Mouse (Mus musculus): ENCODE measurements around the gene Bcas3. TPM values are rescaled to one million over a fixed set of nuclear protein-coding genes. Genes with fewer than 3 reads are reported as not detected.

Bcas3 gene
- total RNA-seq, 2 experiments from 2014 or later: 25.3 to 28.5 TPM

GRCm38 (mm10) chr11:85760486-85761141 is 407.6 kb downstream of the Bcas3 start:
- peak; percentile 74 for DNase-seq
- intact Hi-C loops (cut with DNase I; ENCODE audit: low total_unique reads): no loop called here

DNA sequence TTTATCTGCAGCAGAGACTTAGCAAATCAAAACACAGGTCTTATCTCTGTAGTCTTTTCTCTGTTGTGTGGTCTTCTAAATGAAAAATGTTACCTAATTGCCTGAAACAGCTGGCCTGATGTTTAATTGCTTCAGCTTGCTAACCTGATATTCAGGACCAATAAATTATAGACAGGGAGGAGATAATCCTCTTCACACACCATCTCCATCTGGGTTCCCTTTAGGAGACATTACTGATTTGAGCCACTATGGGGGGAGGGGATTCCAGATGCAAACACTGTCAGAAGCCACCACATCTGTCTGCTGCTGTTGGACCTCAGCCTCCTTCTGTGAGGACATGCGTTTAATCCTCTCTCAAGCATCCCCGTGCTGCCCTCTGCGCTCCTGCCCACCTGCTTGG is 408.2 kb downstream of the Bcas3 start:
- intact Hi-C loops (cut with DNase I; ENCODE audit: low total_unique reads): no loop called here
- DNase-seq: no peak

DNA sequence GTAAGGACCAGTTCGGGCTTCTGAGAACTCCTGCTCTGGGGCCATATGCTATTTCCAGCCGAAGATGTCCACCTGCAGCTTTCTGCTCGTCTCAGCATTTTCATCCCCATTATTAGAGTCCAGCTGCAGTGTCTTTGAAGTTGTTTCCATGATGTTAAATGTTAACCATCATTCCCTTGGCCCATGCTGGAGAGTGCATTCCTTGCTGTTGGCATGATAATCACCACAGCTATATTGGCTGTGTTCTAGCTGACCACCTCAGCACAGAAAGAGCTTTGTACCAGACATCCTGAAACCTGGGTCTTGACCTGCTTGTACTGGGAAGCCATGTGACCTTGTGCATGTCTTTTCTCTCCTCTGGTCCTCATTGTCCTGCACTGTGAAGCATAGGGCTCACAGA is 410.7 kb downstream of the Bcas3 start:
- no peak for DNase-seq
- intact Hi-C loops (cut with DNase I; ENCODE audit: low total_unique reads): no loop called here

- DNase-seq: no peak
- intact Hi-C loops (cut with DNase I; ENCODE audit: low total_unique reads): no loop called here
Measured at GRCm38 (mm10) chr11:85766106-85766723, 413.2 kb downstream of the Bcas3 start.

- intact Hi-C loops (cut with DNase I; ENCODE audit: low total_unique reads): no loop called here
- DNase-seq: no peak
Measured at GRCm38 (mm10) chr11:85766811-85767210, 413.8 kb downstream of the Bcas3 start.

- intact Hi-C loops (cut with DNase I; ENCODE audit: low total_unique reads): no loop called here
- no peak for DNase-seq
Measured at GRCm38 (mm10) chr11:85769740-85770139, 416.8 kb downstream of the Bcas3 start.

DNA sequence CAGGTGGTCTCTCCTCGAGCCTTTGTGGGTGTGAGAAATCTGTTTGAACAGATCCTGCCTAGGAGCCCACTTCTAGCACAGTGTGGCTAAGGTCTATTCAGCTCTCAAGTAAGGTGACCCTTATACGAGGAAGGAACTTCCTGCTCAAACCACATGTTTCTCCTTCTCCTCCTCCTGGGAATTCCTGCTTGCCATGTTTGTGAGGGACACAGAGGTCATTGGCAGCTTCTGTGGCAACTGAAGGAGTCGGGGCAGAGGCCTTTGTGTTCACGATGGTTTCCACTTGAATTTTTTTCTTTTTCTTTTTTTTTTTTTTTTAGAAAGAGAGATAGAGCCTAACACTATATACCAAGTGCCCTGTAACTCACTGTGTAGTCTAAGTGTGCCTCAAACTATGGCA is 420.4 kb downstream of the Bcas3 start:
- DNase-seq: no peak
- intact Hi-C loops (cut with DNase I; ENCODE audit: low total_unique reads): no loop called here

- intact Hi-C loops (cut with DNase I; ENCODE audit: low total_unique reads): no loop called here
- no peak for DNase-seq
Measured at GRCm38 (mm10) chr11:85774707-85775106, 421.7 kb downstream of the Bcas3 start.

DNA sequence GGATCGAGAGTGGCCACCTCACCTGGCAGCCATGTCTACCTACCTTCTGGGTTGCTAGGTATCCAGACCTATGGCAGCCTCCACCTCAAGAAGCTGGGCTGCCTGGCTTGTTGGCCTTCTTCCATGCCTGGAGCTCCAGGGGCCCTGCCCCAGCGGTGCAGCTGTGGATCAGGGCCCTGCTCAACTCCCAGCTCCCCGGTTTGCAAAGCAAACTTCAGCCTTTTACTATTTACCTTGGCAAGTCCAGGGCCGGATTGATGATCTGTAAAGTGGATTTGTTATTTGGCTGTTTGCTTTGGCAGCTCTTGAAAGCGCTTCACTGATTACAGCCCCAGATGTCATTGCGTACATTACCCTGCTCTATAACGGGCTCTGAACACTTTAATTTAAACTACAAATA is 422.5 kb downstream of the Bcas3 start:
- DNase-seq: peak; percentile 38
- intact Hi-C loops (cut with DNase I; ENCODE audit: low total_unique reads): no loop called here

- intact Hi-C loops (cut with DNase I; ENCODE audit: low total_unique reads): no loop called here
- DNase-seq: no peak
Measured at GRCm38 (mm10) chr11:85776861-85777360, 423.9 kb downstream of the Bcas3 start.

DNA sequence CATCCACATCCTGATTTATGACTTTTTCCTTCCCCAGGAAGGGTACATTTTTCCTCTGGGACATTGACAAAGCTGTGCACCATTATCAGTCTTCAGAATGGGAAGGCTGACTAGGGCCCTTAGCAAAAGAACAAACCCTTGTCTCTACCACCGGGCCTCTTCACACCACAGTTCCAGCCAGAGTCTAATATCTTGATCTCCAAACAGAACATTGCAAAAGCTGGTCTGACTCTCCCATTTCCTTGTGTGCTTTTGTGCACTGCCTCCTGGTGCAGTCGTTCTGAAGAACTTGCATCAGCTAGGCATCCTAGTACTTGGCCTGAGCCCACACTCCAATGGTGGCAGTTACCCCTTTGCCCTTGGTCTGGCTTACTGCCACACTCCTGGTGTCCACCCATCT is 425.0 kb downstream of the Bcas3 start:
- DNase-seq: no peak
- intact Hi-C loops (cut with DNase I; ENCODE audit: low total_unique reads): no loop called here

- DNase-seq: no peak
- intact Hi-C loops (cut with DNase I; ENCODE audit: low total_unique reads): no loop called here
Measured at GRCm38 (mm10) chr11:85780303-85780702, 427.3 kb downstream of the Bcas3 start.

DNA sequence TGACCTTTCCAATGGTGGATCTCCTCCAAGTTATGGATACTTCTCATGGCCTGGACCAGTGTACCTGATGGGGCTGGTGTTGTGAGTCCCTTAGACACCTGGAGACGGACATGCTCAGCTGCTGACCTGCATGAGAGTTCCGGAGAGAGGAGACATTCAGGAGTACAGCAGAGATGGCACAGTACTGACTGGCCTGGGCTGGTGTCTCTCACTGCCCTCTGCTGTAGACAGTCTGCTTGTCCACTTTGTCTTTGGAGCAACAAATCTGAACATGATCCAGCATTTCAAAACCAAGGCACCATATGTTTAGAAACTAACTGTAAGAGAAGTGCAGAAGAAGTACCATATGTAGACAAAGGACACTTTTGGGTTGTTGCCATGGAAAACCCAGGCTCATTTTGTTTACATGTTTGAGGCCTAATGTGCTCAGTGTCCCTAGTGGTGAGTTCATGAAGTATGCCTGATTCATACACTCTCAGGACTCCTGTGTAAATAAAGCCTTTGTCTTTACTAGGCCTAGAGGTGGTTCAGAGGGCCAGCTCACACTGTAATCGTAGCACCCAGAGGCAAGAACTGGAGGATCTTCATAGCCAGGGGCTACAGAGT is 433.2 kb downstream of the Bcas3 start:
- intact Hi-C loops (cut with DNase I; ENCODE audit: low total_unique reads): no loop called here
- no peak for DNase-seq

- intact Hi-C loops (cut with DNase I; ENCODE audit: low total_unique reads): no loop called here
- no peak for DNase-seq
Measured at GRCm38 (mm10) chr11:85789750-85790149, 436.8 kb downstream of the Bcas3 start.

DNA sequence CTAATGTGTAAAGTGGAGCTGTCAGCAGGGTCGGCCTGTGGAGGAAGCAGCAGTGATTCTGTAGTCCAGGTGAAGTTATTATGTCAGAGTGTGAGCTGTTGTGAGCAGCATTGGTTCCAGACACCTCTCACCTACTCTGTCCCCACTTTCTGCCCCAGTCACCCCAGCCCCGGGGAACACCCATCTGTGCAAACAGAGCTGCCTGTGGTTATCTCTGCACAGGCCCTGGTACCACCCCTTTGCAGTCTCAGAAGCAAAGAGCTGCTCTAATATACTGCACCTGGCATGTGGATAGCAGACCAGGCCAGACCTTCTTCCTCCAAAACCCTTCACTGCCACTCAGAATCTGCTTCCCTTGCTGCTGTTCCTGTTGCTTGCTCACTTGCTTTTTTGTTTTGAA is 437.3 kb downstream of the Bcas3 start:
- intact Hi-C loops (cut with DNase I; ENCODE audit: low total_unique reads): no loop called here
- DNase-seq: no peak

DNA sequence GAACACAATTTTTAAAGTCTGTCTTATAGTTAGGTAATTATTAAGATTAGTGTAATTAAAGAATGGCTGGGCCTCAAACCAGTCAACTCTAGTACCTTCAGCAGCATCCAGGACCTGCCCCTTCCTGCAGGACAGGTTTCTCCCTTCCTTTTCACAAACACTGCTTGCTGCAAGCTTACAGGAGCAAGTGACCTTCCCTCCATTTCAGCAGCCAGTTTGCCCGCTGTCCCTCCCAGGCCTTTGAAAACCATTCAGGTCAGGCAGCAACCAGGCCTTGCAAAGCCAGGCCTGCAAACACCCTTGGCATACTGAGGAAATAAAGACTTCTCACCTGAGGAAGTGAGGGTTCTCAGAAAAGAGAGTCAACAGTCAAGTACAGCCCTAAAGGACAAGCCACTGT is 438.2 kb downstream of the Bcas3 start:
- intact Hi-C loops (cut with DNase I; ENCODE audit: low total_unique reads): no loop called here
- DNase-seq: no peak

DNA sequence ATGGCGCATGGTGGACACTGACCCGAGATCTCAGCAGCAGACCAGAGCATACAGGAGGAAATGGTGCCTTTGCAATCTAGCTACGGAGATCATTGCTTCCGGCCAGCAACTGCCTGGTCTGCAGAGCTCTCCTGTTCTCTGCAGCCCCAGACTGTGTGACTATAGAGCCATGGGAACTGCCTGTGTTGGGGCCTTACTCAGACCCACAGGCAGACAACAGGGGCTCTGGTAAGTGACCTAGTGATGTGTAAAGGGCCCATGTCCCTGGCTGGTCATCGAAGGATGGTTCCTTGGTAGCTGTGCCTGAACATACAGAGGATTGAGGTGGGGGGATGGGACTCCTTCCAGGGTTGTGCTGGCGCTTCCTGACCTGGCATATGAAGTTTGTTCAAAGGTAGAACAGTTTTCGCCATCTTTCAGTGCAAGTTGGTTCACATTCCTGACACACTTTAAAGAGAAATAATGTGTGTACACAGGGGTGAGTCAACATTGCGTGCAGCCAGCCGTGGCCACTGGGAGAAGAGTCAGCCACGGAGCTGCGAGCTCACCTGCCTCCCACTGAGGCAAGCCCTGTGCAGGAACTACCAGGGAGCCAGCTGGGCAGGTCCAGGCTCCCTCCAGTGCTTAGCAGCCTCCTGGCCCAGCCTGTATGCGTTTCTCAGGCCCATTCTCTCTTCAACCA is 439.7 kb downstream of the Bcas3 start:
- intact Hi-C loops (cut with DNase I; ENCODE audit: low total_unique reads): no loop called here
- DNase-seq: no peak

DNA sequence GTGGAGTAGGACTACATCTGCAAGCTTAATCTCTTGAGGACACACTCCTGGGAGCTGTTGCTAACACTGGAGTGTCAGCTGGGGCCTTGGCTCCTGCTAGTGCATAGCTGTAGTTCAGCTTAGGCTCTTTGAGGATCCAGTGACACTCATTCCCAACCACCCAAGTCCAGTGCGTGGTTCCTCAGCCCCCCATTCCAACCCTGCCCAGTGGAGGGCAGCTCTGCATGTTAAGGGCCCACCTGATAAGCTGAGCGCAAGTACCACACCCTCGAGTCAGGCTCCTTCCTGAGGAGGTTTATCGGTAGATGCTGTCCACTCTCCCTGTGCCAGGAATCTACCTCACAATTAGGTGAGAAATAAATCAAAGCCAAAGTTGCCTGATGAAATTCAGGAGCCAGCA is 446.5 kb downstream of the Bcas3 start:
- DNase-seq: no peak
- intact Hi-C loops (cut with DNase I; ENCODE audit: low total_unique reads): no loop called here

- intact Hi-C loops (cut with DNase I; ENCODE audit: low total_unique reads): no loop called here
- DNase-seq: no peak
Measured at GRCm38 (mm10) chr11:85799856-85800255, 446.9 kb downstream of the Bcas3 start.

GRCm38 (mm10) chr11:85800380-85800779 is 447.4 kb downstream of the Bcas3 start:
- intact Hi-C loops (cut with DNase I; ENCODE audit: low total_unique reads): no loop called here
- DNase-seq: no peak

GRCm38 (mm10) chr11:85804048-85804447 is 451.1 kb downstream of the Bcas3 start:
- DNase-seq: no peak
- intact Hi-C loops (cut with DNase I; ENCODE audit: low total_unique reads): no loop called here
